Mouse (Mus musculus) ES-Bruce4 (cell line): ENCODE data around the gene Katnal1.

Experiments used
- CTCF ChIP-seq: IDR thresholded peaks from one replicate; pipeline ENCODE4 v1.8.1; 2011; ENCODE audit warnings: low read depth, low read length
- POLR2A ChIP-seq: IDR thresholded peaks from one replicate; pipeline ENCODE4 v1.8.1; 2011; ENCODE audit warnings: low read length; ENCODE audit not compliant: insufficient read depth

DNA sequence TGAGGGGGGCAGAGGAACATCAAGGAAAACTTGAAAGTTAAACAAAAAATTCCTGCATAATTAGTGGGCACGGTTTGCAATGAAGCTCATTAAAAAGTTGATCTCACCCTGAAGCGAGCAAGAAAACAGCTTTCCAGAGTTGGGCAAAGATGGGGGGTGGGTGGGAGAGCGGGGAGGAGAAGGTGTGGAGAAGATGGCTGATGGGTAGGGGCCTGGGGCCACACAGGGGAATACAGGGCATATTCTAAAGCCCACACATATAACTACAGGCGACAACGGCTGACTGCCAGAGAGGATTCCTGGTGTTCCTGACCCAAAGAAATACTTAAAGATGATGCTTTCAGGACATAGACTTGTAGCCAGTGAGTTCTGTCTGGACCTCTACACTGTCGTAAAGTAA, 65.7 kb downstream of the Katnal1 start:
- TF ChIP-seq POLR2A (no peak), CTCF (no peak)
